Mouse (Mus musculus) megakaryocyte, embryonic 14.5 days (primary cell): ENCODE results near the gene Mfap5.

Experiments used
- FLI1 ChIP-seq: IDR thresholded peaks from 2 replicates; pipeline ENCODE4 v1.6.1; 2012; ENCODE audit warnings: low read length, inconsistent platforms, mixed read lengths
- GATA1 ChIP-seq: IDR thresholded peaks from 3 replicates; pipeline ENCODE4 v1.6.1; 2012; ENCODE audit warnings: mixed read lengths, low read length, inconsistent platforms, borderline replicate concordance

DNA sequence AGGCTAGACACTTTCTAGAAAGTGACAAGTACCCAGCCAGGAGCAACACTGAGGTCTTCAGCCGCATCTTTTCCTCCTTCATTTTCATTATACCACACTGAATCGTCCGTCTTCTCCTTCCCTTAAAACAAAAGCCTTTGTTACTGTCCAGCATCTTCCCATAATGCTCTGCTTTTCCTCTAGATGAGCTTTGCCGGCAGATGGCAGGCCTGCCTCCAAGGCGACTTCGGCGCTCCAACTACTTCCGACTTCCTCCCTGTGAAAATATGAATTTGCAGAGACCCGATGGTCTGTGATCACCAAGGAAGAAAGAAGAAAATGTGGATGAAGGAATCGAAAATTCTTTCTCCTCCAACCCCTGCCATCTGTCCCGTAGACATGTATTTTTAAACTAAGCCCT lies 22.5 kb downstream of the Mfap5 start:
- TF ChIP-seq GATA1 (no peak), FLI1 (no peak)
